Mouse (Mus musculus) lung, embryonic 14.5 days (tissue): Measurements from ENCODE around the gene Slc39a3. TPM values are rescaled to one million over a fixed set of nuclear protein-coding genes. Genes with fewer than 3 reads are reported as not detected.
A peak's percentile ranks its signal among the peaks of the same experiment; 100 is the strongest.

Source experiments
- ATAC-seq: fragments of 200-750 bp; cut with Nextera tagmentation; 2 replicates; pipeline ENCODE4 v1.8.0; 2017; ENCODE audit warnings: mild to moderate bottlenecking, moderate TSS enrichment, moderate library complexity; ENCODE audit not compliant: insufficient read depth
- DNase-seq: peaks from one replicate; pipeline ENCODE4 v3.0.0-alpha.2; 2015
- H3K27ac ChIP-seq: fragments of 300-500 bp; sonication (generic); 2 replicates; pipeline ENCODE4 v1.5.1; 2014; ENCODE audit warnings: low read depth, mild to moderate bottlenecking, moderate library complexity
- H3K27me3 ChIP-seq: fragments of 300-500 bp; sonication (generic); 2 replicates; pipeline ENCODE4 v1.6.1; 2014; ENCODE audit warnings: low read length, control low read depth; ENCODE audit not compliant: insufficient read depth
- H3K36me3 ChIP-seq: fragments of 300-500 bp; sonication (generic); 2 replicates; pipeline ENCODE4 v1.6.1; 2014; ENCODE audit warnings: control low read depth; ENCODE audit not compliant: insufficient read depth
- H3K4me1 ChIP-seq: fragments of 300-500 bp; sonication (generic); 2 replicates; pipeline ENCODE4 v1.6.1; 2014; ENCODE audit warnings: antibody characterized with exemption, control low read depth; ENCODE audit not compliant: insufficient read depth
- H3K4me2 ChIP-seq: fragments of 300-500 bp; sonication (generic); 2 replicates; pipeline ENCODE4 v1.6.1; 2014; ENCODE audit warnings: mild to moderate bottlenecking
- H3K4me3 ChIP-seq: fragments of 300-500 bp; sonication (generic); 2 replicates; pipeline ENCODE4 v1.5.1; 2014; ENCODE audit warnings: low read depth, low read length
- H3K9ac ChIP-seq: fragments of 300-500 bp; sonication (generic); 2 replicates; pipeline ENCODE4 v1.6.1; 2014
- H3K9me3 ChIP-seq: fragments of 300-500 bp; sonication (generic); 2 replicates; pipeline ENCODE4 v1.6.1; 2016; ENCODE audit warnings: low read depth, low read length, control low read depth
- CTCF ChIP-seq: IDR thresholded peaks from 2 replicates; pipeline ENCODE4 v1.5.1; 2016; ENCODE audit warnings: antibody characterized with exemption, low read depth
- WGBS: fragments of 180-500 bp; shearing (Covaris S2); extraction: QIAGEN DNeasy Blood & Tissue Kit; methylation state at CpG from one replicate; pipeline ENCODE4 v1.1.7; 2014; 5-methylcytosine and 5-hydroxymethylcytosine counted together
- polyA plus RNA-seq: library from polyadenylated mRNA; unstranded; fragments of >200 nt; fragmentation: Nextera tagmentation; extraction: Ambion mirVana; gene quantifications from 2 replicates; pipeline ENCODE4 v1.2.1, GENCODE M21; 2014

Gene Slc39a3
- polyA plus RNA-seq, 1 experiment from 2014 or later: 15.2 TPM

- H3K4me2 ChIP-seq: peak within 1 kb of the TSS; percentile 54
- no peak within 1 kb of the TSS for H3K27ac ChIP-seq
- no peaks in the 10 kb centered on the region for H3K4me1 ChIP-seq
- ATAC-seq (no peak), DNase-seq (no peak)
- H3K9me3 ChIP-seq: no peaks in the 10 kb centered on the region
- 39% methylated on average over 12 of the region's 12 CpGs for WGBS
- TF ChIP-seq CTCF: no peak
- peaks cover 33% of the 10 kb centered on the region for H3K27me3 ChIP-seq
- peaks cover 4% of the 10 kb centered on the region; the same call in 1 of the 2 replicates for H3K36me3 ChIP-seq
- H3K9ac ChIP-seq: peak within 1 kb of the TSS; percentile 23; the same call in 1 of the 2 replicates
- peak within 1 kb of the TSS; percentile 20 for H3K4me3 ChIP-seq
Observed at GRCm38 (mm10) chr10:81025639-81026275, 11.5 kb downstream of the Slc39a3 start, which contains the start of gene Diras1. TSS of gene Diras1 (minus strand) at chr10:81025662.

- 2% methylated on average over 29 of the region's 43 CpGs for WGBS
Observed at GRCm38 (mm10) chr10:81025047-81025621, 12.1 kb downstream of the Slc39a3 start.

GRCm38 (mm10) chr10:81024346-81024937 lies 12.8 kb downstream of the Slc39a3 start:
- H3K4me2 ChIP-seq: no peak overlapping the region; the same call in 1 of the 2 replicates
- DNase-seq (no peak), ATAC-seq (no peak)
- no peaks in the 10 kb centered on the region for H3K4me1 ChIP-seq
- H3K4me3 ChIP-seq: no peak overlapping the region
- no peak overlapping the region; the same call in 1 of the 2 replicates for H3K9ac ChIP-seq
- H3K9me3 ChIP-seq: no peaks in the 10 kb centered on the region
- TF ChIP-seq CTCF: no peak
- no peak overlapping the region for H3K27ac ChIP-seq
- WGBS: 68% methylated on average over 5 of the region's 5 CpGs
- no peaks in the 10 kb centered on the region for H3K36me3 ChIP-seq
- H3K27me3 ChIP-seq: peaks cover 33% of the 10 kb centered on the region

More at GRCm38 (mm10) chr10:81025047-81025621, 12.1 kb downstream of the Slc39a3 start:
- Histone ChIP-seq H3K4me1 (no peaks in the 10 kb centered on the region), H3K4me3 (peak overlapping the region; percentile 20), H3K9ac (peak overlapping the region; percentile 23; the same call in 1 of the 2 replicates), H3K27ac (no peak overlapping the region), H3K4me2 (peak overlapping the region; percentile 54), H3K27me3 (peaks cover 33% of the 10 kb centered on the region), H3K9me3 (no peaks in the 10 kb centered on the region), H3K36me3 (no peaks in the 10 kb centered on the region)
- DNase-seq (no peak), ATAC-seq (no peak; the same call in 1 of the 2 replicates)
- no peak for TF ChIP-seq CTCF

- no peak overlapping the region for H3K4me2 ChIP-seq
- H3K27ac ChIP-seq: no peak overlapping the region
- TF ChIP-seq CTCF: peak; percentile 49
- DNase-seq (peak; percentile 32), ATAC-seq (no peak)
- 65% methylated on average over 8 of the region's 8 CpGs for WGBS
- no peak overlapping the region for H3K9ac ChIP-seq
- H3K4me3 ChIP-seq: no peak overlapping the region
- H3K4me1 ChIP-seq: no peaks in the 10 kb centered on the region
- no peaks in the 10 kb centered on the region for H3K36me3 ChIP-seq
- H3K9me3 ChIP-seq: no peaks in the 10 kb centered on the region
- peaks cover 33% of the 10 kb centered on the region for H3K27me3 ChIP-seq
Observed at GRCm38 (mm10) chr10:81022744-81023143, 14.5 kb downstream of the Slc39a3 start.

- 12% methylated on average over 26 of the region's 26 CpGs for WGBS
- DNase-seq: no peak
- H3K36me3 ChIP-seq: no peaks in the 10 kb centered on the region
- H3K27me3 ChIP-seq: peaks cover 33% of the 10 kb centered on the region
- H3K4me2 ChIP-seq: no peak overlapping the region
- H3K4me3 ChIP-seq: no peak overlapping the region
- H3K4me1 ChIP-seq: no peaks in the 10 kb centered on the region
- ATAC-seq: no peak
- no peak overlapping the region for H3K9ac ChIP-seq
- H3K9me3 ChIP-seq: no peaks in the 10 kb centered on the region
- no peak overlapping the region for H3K27ac ChIP-seq
- no peak for TF ChIP-seq CTCF
Observed at GRCm38 (mm10) chr10:81021547-81022110, 15.6 kb downstream of the Slc39a3 start.

GRCm38 (mm10) chr10:81020207-81020606 lies 17.0 kb downstream of the Slc39a3 start:
- no peak overlapping the region for H3K4me2 ChIP-seq
- H3K4me1 ChIP-seq: no peaks in the 10 kb centered on the region
- H3K27me3 ChIP-seq: peaks cover 25% of the 10 kb centered on the region
- no peak for TF ChIP-seq CTCF
- no peak overlapping the region for H3K9ac ChIP-seq
- 48% methylated on average over 2 of the region's 2 CpGs for WGBS
- H3K36me3 ChIP-seq: no peaks in the 10 kb centered on the region
- no peaks in the 10 kb centered on the region for H3K9me3 ChIP-seq
- H3K27ac ChIP-seq: no peak overlapping the region
- DNase-seq (no peak), ATAC-seq (no peak)
- H3K4me3 ChIP-seq: no peak overlapping the region

GRCm38 (mm10) chr10:81019687-81020086 lies 17.5 kb downstream of the Slc39a3 start:
- 62% methylated on average over 6 of the region's 6 CpGs for WGBS
- no peak for DNase-seq
- no peak overlapping the region for H3K27ac ChIP-seq
- H3K36me3 ChIP-seq: no peaks in the 10 kb centered on the region
- H3K4me2 ChIP-seq: no peak overlapping the region
- H3K4me3 ChIP-seq: no peak overlapping the region
- no peak for TF ChIP-seq CTCF
- H3K9me3 ChIP-seq: no peaks in the 10 kb centered on the region
- ATAC-seq: no peak
- H3K9ac ChIP-seq: no peak overlapping the region
- H3K4me1 ChIP-seq: 0 out of 2 replicates have a peak, but pooled peaks cover 1% of the 10 kb centered on the region
- peaks cover 20% of the 10 kb centered on the region for H3K27me3 ChIP-seq
